Mouse (Mus musculus): ENCODE data around the gene Pepd. TPM values are rescaled to one million over a fixed set of nuclear protein-coding genes. Genes with fewer than 3 reads are reported as not detected.

Gene Pepd
- total and polyA plus RNA-seq, 3 experiments, result 29.7 to 48.0 TPM; not detected in 1

- Histone ChIP-seq H3K27ac (ENCODE audit: control insufficient read depth, low read depth, low read length) (peak overlapping the region; percentile 43), H3K9me3 (replicated peaks; ENCODE audit: insufficient read depth, low read length) (no peaks in the 10 kb centered on the region), H3K27me3 (ENCODE audit: control insufficient read depth in 1 of 2, insufficient read depth in 2 of 2, low read length in 2 of 2) (no peaks in the 10 kb centered on the region), H3K4me3 (ENCODE audit: control insufficient read depth in 1 of 2, insufficient read depth in 1 of 2, low read depth in 2 of 2, low read length in 2 of 2) (no peak overlapping the region), H3K79me2 (ENCODE audit: control insufficient read depth, insufficient read depth, low read length, poor library complexity) (no peaks in the 10 kb centered on the region), H3K9ac (ENCODE audit: control insufficient read depth, low read depth, low read length, poor library complexity, severe bottlenecking) (0 out of 2 replicates have a peak overlapping the region, but pooled peaks have one; percentile 21), H3K36me3 (ENCODE audit: control insufficient read depth in 1 of 2, insufficient read depth in 2 of 2, low read length in 2 of 2) (peaks cover 0 to 2% of the 10 kb centered on the region in 2 experiments; a peak in 2 of 4 replicates), H3K4me1 (ENCODE audit: control insufficient read depth in 1 of 2, insufficient read depth in 2 of 2, low read length in 2 of 2) (peaks cover 0 to 12% of the 10 kb centered on the region in 2 experiments; a peak in 3 of 4 replicates)
- TF ChIP-seq HCFC1 (IDR thresholded peaks at IDR 0.05; ENCODE audit: low read depth, low read length) (no peak), MAX (IDR thresholded peaks at IDR 0.05; ENCODE audit: low read length) (peak; percentile 87), GATA1 (IDR thresholded peaks at IDR 0.05; ENCODE audit: low read depth, low read length) (peak; percentile 45; the same call in 1 of the 2 replicates), USF2 (IDR thresholded peaks at IDR 0.05; ENCODE audit: borderline replicate concordance in 1 of 2, insufficient read depth in 1 of 2, low read depth in 1 of 2, low read length in 2 of 2) (0 out of 4 replicates have a peak, but pooled peaks of 1 of the 2 experiments have one; percentile 9), CHD2 (IDR thresholded peaks at IDR 0.05; ENCODE audit: low read length) (no peak), MXI1 (IDR thresholded peaks at IDR 0.05; ENCODE audit: low read depth, low read length) (peak; percentile 67; the same call in 1 of the 2 replicates), BHLHE40 (IDR thresholded peaks at IDR 0.05; ENCODE audit: borderline replicate concordance, low read depth, low read length) (0 out of 2 replicates have a peak, but pooled peaks have one; percentile 43), MYC (IDR thresholded peaks at IDR 0.05; ENCODE audit: low read depth, low read length) (peak; percentile 75), USF1 (IDR thresholded peaks at IDR 0.05; ENCODE audit: low read depth, low read length) (peak; percentile 79), SIN3A (IDR thresholded peaks at IDR 0.05; ENCODE audit: low read length) (no peak)
- DNase-seq (ENCODE audit: low read depth, low spot score), result peak; percentile 43
Observed at GRCm38 (mm10) chr7:34917998-34918397, 5.8 kb downstream of the Pepd start.

- Histone ChIP-seq H3K4me3 (ENCODE audit: control insufficient read depth in 1 of 2, insufficient read depth in 1 of 2, low read depth in 2 of 2, low read length in 2 of 2) (no peak overlapping the region), H3K9me3 (replicated peaks; ENCODE audit: insufficient read depth, low read length) (no peaks in the 10 kb centered on the region), H3K79me2 (ENCODE audit: control insufficient read depth, insufficient read depth, low read length, poor library complexity) (no peaks in the 10 kb centered on the region), H3K4me1 (ENCODE audit: control insufficient read depth in 1 of 2, insufficient read depth in 2 of 2, low read length in 2 of 2) (peaks cover 0 to 12% of the 10 kb centered on the region in 2 experiments; a peak in 3 of 4 replicates), H3K27me3 (ENCODE audit: control insufficient read depth in 1 of 2, insufficient read depth in 2 of 2, low read length in 2 of 2) (no peaks in the 10 kb centered on the region), H3K9ac (ENCODE audit: control insufficient read depth, low read depth, low read length, poor library complexity, severe bottlenecking) (peak overlapping the region; percentile 21), H3K36me3 (ENCODE audit: control insufficient read depth in 1 of 2, insufficient read depth in 2 of 2, low read length in 2 of 2) (peaks cover 0 to 2% of the 10 kb centered on the region in 2 experiments; a peak in 2 of 4 replicates), H3K27ac (ENCODE audit: control insufficient read depth, low read depth, low read length) (peak overlapping the region; percentile 43)
- peak; percentile 48 for DNase-seq (ENCODE audit: low read depth, low spot score)
- peak; percentile 35; the same call in 1 of the 2 replicates for TF ChIP-seq MXI1 (IDR thresholded peaks at IDR 0.05; ENCODE audit: low read depth, low read length)
- TF ChIP-seq ZC3H11A (IDR thresholded peaks at IDR 0.05; ENCODE audit: low read depth, low read length), result no peak
Observed at GRCm38 (mm10) chr7:34918416-34918815, 6.2 kb downstream of the Pepd start.

GRCm38 (mm10) chr7:34919054-34919453, 6.9 kb downstream of the Pepd start:
- TF ChIP-seq TBP (IDR thresholded peaks at IDR 0.05; ENCODE audit: low read depth, low read length) (0 out of 2 replicates have a peak, but pooled peaks have one; percentile 25), SMC3 (IDR thresholded peaks at IDR 0.05; ENCODE audit: low read depth, low read length) (no peak)
- Histone ChIP-seq H3K9me3 (replicated peaks; ENCODE audit: insufficient read depth, low read length) (no peaks in the 10 kb centered on the region), H3K4me3 (ENCODE audit: control insufficient read depth in 1 of 2, insufficient read depth in 1 of 2, low read depth in 2 of 2, low read length in 2 of 2) (no peak overlapping the region), H3K36me3 (ENCODE audit: control insufficient read depth in 1 of 2, insufficient read depth in 2 of 2, low read length in 2 of 2) (peaks cover 0 to 2% of the 10 kb centered on the region in 2 experiments; a peak in 2 of 4 replicates), H3K27ac (ENCODE audit: control insufficient read depth, low read depth, low read length) (peak overlapping the region; percentile 43; the same call in 1 of the 2 replicates), H3K27me3 (ENCODE audit: control insufficient read depth in 1 of 2, insufficient read depth in 2 of 2, low read length in 2 of 2) (no peaks in the 10 kb centered on the region), H3K4me1 (ENCODE audit: control insufficient read depth in 1 of 2, insufficient read depth in 2 of 2, low read length in 2 of 2) (peaks cover 0 to 12% of the 10 kb centered on the region in 2 experiments; a peak in 3 of 4 replicates), H3K79me2 (ENCODE audit: control insufficient read depth, insufficient read depth, low read length, poor library complexity) (no peaks in the 10 kb centered on the region), H3K9ac (ENCODE audit: control insufficient read depth, low read depth, low read length, poor library complexity, severe bottlenecking) (peak overlapping the region; percentile 21; the same call in 1 of the 2 replicates)
- no peak for DNase-seq (ENCODE audit: low read depth, low spot score)

Data from MEL (cell line).